Mouse (Mus musculus): ENCODE measurements around the gene Acmsd.
"Not testable (repeated sequence)": the region's sequence is repeated elsewhere in the genome, so short reads cannot be mapped to it uniquely, and the experiment has no call there.

Acmsd gene

GRCm38 (mm10) chr1:127732435-127732834, 3.2 kb downstream of the Acmsd start:
- H3K36me3 ChIP-seq (ENCODE audit: insufficient read depth, low read length), result no peaks in the 10 kb centered on the region
- H3K27me3 ChIP-seq (ENCODE audit: insufficient read depth, low read length), result no peaks in the 10 kb centered on the region
- 0 out of 2 replicates have a peak, but pooled peaks cover 3% of the 10 kb centered on the region for H3K9me3 ChIP-seq (ENCODE audit: low read length)
- H3K4me1 ChIP-seq (replicated peaks; ENCODE audit: low read depth, low read length), result no peaks in the 10 kb centered on the region
- no peak overlapping the region for H3K4me3 ChIP-seq (replicated peaks; ENCODE audit: low read length)
- no peak for TF ChIP-seq NANOG (IDR thresholded peaks at IDR 0.05; ENCODE audit: borderline replicate concordance, low read length)
- TF ChIP-seq POU5F1 (IDR thresholded peaks at IDR 0.05; ENCODE audit: borderline replicate concordance, low read length), result no peak
- TF ChIP-seq CTCF (conservative IDR thresholded peaks at IDR 0.05; ENCODE audit: low read length), result no peak

- no peak overlapping the region for H3K4me3 ChIP-seq (replicated peaks; ENCODE audit: low read length)
- H3K27me3 ChIP-seq (ENCODE audit: insufficient read depth, low read length), result no peaks in the 10 kb centered on the region
- TF ChIP-seq CTCF (conservative IDR thresholded peaks at IDR 0.05; ENCODE audit: low read length) (no peak), POU5F1 (IDR thresholded peaks at IDR 0.05; ENCODE audit: borderline replicate concordance, low read length) (no peak), NANOG (IDR thresholded peaks at IDR 0.05; ENCODE audit: borderline replicate concordance, low read length) (no peak)
- H3K4me1 ChIP-seq (replicated peaks; ENCODE audit: low read depth, low read length), result no peaks in the 10 kb centered on the region
- H3K36me3 ChIP-seq (ENCODE audit: insufficient read depth, low read length), result no peaks in the 10 kb centered on the region
- 0 out of 2 replicates have a peak, but pooled peaks cover 3% of the 10 kb centered on the region for H3K9me3 ChIP-seq (ENCODE audit: low read length)
Measured at GRCm38 (mm10) chr1:127732841-127733240, 3.6 kb downstream of the Acmsd start.

GRCm38 (mm10) chr1:127735356-127735755, 6.1 kb downstream of the Acmsd start:
- Histone ChIP-seq H3K9me3 (ENCODE audit: low read length) (no peaks in the 10 kb centered on the region), H3K4me3 (replicated peaks; ENCODE audit: low read length) (no peak overlapping the region), H3K27me3 (ENCODE audit: insufficient read depth, low read length) (peaks cover 2% of the 10 kb centered on the region; the same call in 1 of the 2 replicates), H3K36me3 (ENCODE audit: insufficient read depth, low read length) (no peaks in the 10 kb centered on the region), H3K4me1 (replicated peaks; ENCODE audit: low read depth, low read length) (no peaks in the 10 kb centered on the region)
- no peak for TF ChIP-seq CTCF (conservative IDR thresholded peaks at IDR 0.05; ENCODE audit: low read length)
- no peak for TF ChIP-seq NANOG (IDR thresholded peaks at IDR 0.05; ENCODE audit: borderline replicate concordance, low read length)
- no peak for TF ChIP-seq POU5F1 (IDR thresholded peaks at IDR 0.05; ENCODE audit: borderline replicate concordance, low read length)

GRCm38 (mm10) chr1:127750401-127751102, 21.3 kb downstream of the Acmsd start:
- H3K4me3 ChIP-seq (replicated peaks; ENCODE audit: low read length), result no peak overlapping the region
- H3K4me1 ChIP-seq (replicated peaks; ENCODE audit: low read depth, low read length), result no peaks in the 10 kb centered on the region
- peaks cover 6% of the 10 kb centered on the region; the same call in 1 of the 2 replicates for H3K9me3 ChIP-seq (ENCODE audit: low read length)
- H3K27me3 ChIP-seq (ENCODE audit: insufficient read depth, low read length), result no peaks in the 10 kb centered on the region
- H3K36me3 ChIP-seq (ENCODE audit: insufficient read depth, low read length), result no peaks in the 10 kb centered on the region
- TF ChIP-seq CTCF (conservative IDR thresholded peaks at IDR 0.05; ENCODE audit: low read length) (no peak), POU5F1 (IDR thresholded peaks at IDR 0.05; ENCODE audit: borderline replicate concordance, low read length) (no peak), NANOG (IDR thresholded peaks at IDR 0.05; ENCODE audit: borderline replicate concordance, low read length) (no peak)

GRCm38 (mm10) chr1:127755806-127756205, 26.6 kb downstream of the Acmsd start:
- no peaks in the 10 kb centered on the region for H3K9me3 ChIP-seq (ENCODE audit: low read length)
- peaks cover 14% of the 10 kb centered on the region for H3K4me1 ChIP-seq (replicated peaks; ENCODE audit: low read depth, low read length)
- no peak for TF ChIP-seq POU5F1 (IDR thresholded peaks at IDR 0.05; ENCODE audit: borderline replicate concordance, low read length)
- TF ChIP-seq CTCF (conservative IDR thresholded peaks at IDR 0.05; ENCODE audit: low read length), result no peak
- no peak for TF ChIP-seq NANOG (IDR thresholded peaks at IDR 0.05; ENCODE audit: borderline replicate concordance, low read length)
- no peaks in the 10 kb centered on the region for H3K27me3 ChIP-seq (ENCODE audit: insufficient read depth, low read length)
- H3K4me3 ChIP-seq (replicated peaks; ENCODE audit: low read length), result no peak overlapping the region
- no peaks in the 10 kb centered on the region for H3K36me3 ChIP-seq (ENCODE audit: insufficient read depth, low read length)

- no peaks in the 10 kb centered on the region for H3K27me3 ChIP-seq (ENCODE audit: insufficient read depth, low read length)
- H3K36me3 ChIP-seq (ENCODE audit: insufficient read depth, low read length), result no peaks in the 10 kb centered on the region
- peaks cover 14% of the 10 kb centered on the region for H3K4me1 ChIP-seq (replicated peaks; ENCODE audit: low read depth, low read length)
- H3K4me3 ChIP-seq (replicated peaks; ENCODE audit: low read length), result no peak overlapping the region
- no peaks in the 10 kb centered on the region for H3K9me3 ChIP-seq (ENCODE audit: low read length)
- TF ChIP-seq CTCF (conservative IDR thresholded peaks at IDR 0.05; ENCODE audit: low read length) (no peak), NANOG (IDR thresholded peaks at IDR 0.05; ENCODE audit: borderline replicate concordance, low read length) (no peak), POU5F1 (IDR thresholded peaks at IDR 0.05; ENCODE audit: borderline replicate concordance, low read length) (no peak)
Measured at GRCm38 (mm10) chr1:127756331-127757163, 27.3 kb downstream of the Acmsd start.

- peaks cover 14% of the 10 kb centered on the region for H3K4me1 ChIP-seq (replicated peaks; ENCODE audit: low read depth, low read length)
- H3K4me3 ChIP-seq (replicated peaks; ENCODE audit: low read length); H3K27me3 ChIP-seq (ENCODE audit: insufficient read depth, low read length); H3K9me3 ChIP-seq (ENCODE audit: low read length); H3K36me3 ChIP-seq (ENCODE audit: insufficient read depth, low read length): not testable (repeated sequence)
Measured at GRCm38 (mm10) chr1:127757164-127757545, 27.9 kb downstream of the Acmsd start.

GRCm38 (mm10) chr1:127765468-127765867, 36.3 kb downstream of the Acmsd start:
- Histone ChIP-seq H3K36me3 (ENCODE audit: insufficient read depth, low read length) (no peaks in the 10 kb centered on the region), H3K4me1 (replicated peaks; ENCODE audit: low read depth, low read length) (no peaks in the 10 kb centered on the region), H3K4me3 (replicated peaks; ENCODE audit: low read length) (no peak overlapping the region), H3K27me3 (ENCODE audit: insufficient read depth, low read length) (no peaks in the 10 kb centered on the region), H3K9me3 (ENCODE audit: low read length) (no peaks in the 10 kb centered on the region)
- TF ChIP-seq CTCF (conservative IDR thresholded peaks at IDR 0.05; ENCODE audit: low read length), result peak; percentile 29
- TF ChIP-seq NANOG (IDR thresholded peaks at IDR 0.05; ENCODE audit: borderline replicate concordance, low read length), result no peak
- no peak for TF ChIP-seq POU5F1 (IDR thresholded peaks at IDR 0.05; ENCODE audit: borderline replicate concordance, low read length)

Data from E14TG2a.4 (cell line).